Mouse (Mus musculus): ENCODE measurements at regions not wholly inside any gene's neighbourhood (a gene's known extent, or its start where the extent isn't known, plus 50 kb on each side); places are given as distances from the start of the nearest gene placed in this dataset.

- TF ChIP-seq CTCF (IDR thresholded peaks at IDR 0.05; ENCODE audit: low read depth) (no peak), EP300 (IDR thresholded peaks at IDR 0.05; ENCODE audit: low read depth) (no peak)
These were observed 107.7 kb upstream of the Pja1 start for GRCm38 (mm10) chrX:99578796-99579195.
